Mouse (Mus musculus): ENCODE measurements around the gene Pls1. TPM values are rescaled to one million over a fixed set of nuclear protein-coding genes. Genes with fewer than 3 reads are reported as not detected.

The Pls1 gene
- total and polyA plus RNA-seq, 2 experiments from 2014 or later: 0.11 TPM; not detected in 1

GRCm38 (mm10) chr9:95835741-95836140 is 9.4 kb downstream of the Pls1 start:
- no peaks in the 10 kb centered on the region for H3K36me3 ChIP-seq (replicated peaks; ENCODE audit: control insufficient read depth, insufficient read depth, low read length)
- no peak overlapping the region for H3K27ac ChIP-seq (ENCODE audit: low read depth)
- H3K4me1 ChIP-seq (ENCODE audit: control insufficient read depth, insufficient read depth): no peaks in the 10 kb centered on the region
- no peak overlapping the region for H3K9ac ChIP-seq (replicated peaks; ENCODE audit: low read depth, low read length)
- H3K4me2 ChIP-seq (ENCODE audit: low read depth, low read length): no peak overlapping the region
- ATAC-seq (ENCODE audit: insufficient read depth, low read depth): no peak
- H3K4me3 ChIP-seq (ENCODE audit: low read depth, low read length): no peak overlapping the region
- H3K9me3 ChIP-seq (replicated peaks; ENCODE audit: control insufficient read depth, low read length): no peaks in the 10 kb centered on the region
- TF ChIP-seq CTCF (IDR thresholded peaks at IDR 0.05; ENCODE audit: low read depth) (no peak), EP300 (IDR thresholded peaks at IDR 0.05; ENCODE audit: low read depth) (no peak)
- DNase-seq (ENCODE audit: low spot score): no peak
- 90% methylated on average over 10 of the region's 10 CpGs for WGBS
- H3K27me3 ChIP-seq (ENCODE audit: control insufficient read depth, insufficient read depth, low read length): no peaks in the 10 kb centered on the region

- Histone ChIP-seq H3K27ac (ENCODE audit: low read depth) (no peak overlapping the region), H3K4me3 (ENCODE audit: low read depth, low read length) (no peak overlapping the region), H3K4me1 (ENCODE audit: control insufficient read depth, insufficient read depth) (no peaks in the 10 kb centered on the region), H3K9me3 (replicated peaks; ENCODE audit: control insufficient read depth, low read length) (no peaks in the 10 kb centered on the region), H3K4me2 (ENCODE audit: low read depth, low read length) (no peak overlapping the region), H3K27me3 (ENCODE audit: control insufficient read depth, insufficient read depth, low read length) (no peaks in the 10 kb centered on the region), H3K9ac (replicated peaks; ENCODE audit: low read depth, low read length) (no peak overlapping the region), H3K36me3 (replicated peaks; ENCODE audit: control insufficient read depth, insufficient read depth, low read length) (no peaks in the 10 kb centered on the region)
- ATAC-seq (ENCODE audit: insufficient read depth, low read depth) (no peak), DNase-seq (ENCODE audit: low spot score) (no peak)
- TF ChIP-seq EP300 (IDR thresholded peaks at IDR 0.05; ENCODE audit: low read depth): no peak
- TF ChIP-seq CTCF (IDR thresholded peaks at IDR 0.05; ENCODE audit: low read depth): no peak
- 37% methylated on average over 3 of the region's 3 CpGs for WGBS
Measured at GRCm38 (mm10) chr9:95834799-95835198, 10.3 kb downstream of the Pls1 start.

GRCm38 (mm10) chr9:95832758-95833157 is 12.4 kb downstream of the Pls1 start:
- no peaks in the 10 kb centered on the region for H3K9me3 ChIP-seq (replicated peaks; ENCODE audit: control insufficient read depth, low read length)
- H3K36me3 ChIP-seq (replicated peaks; ENCODE audit: control insufficient read depth, insufficient read depth, low read length): no peaks in the 10 kb centered on the region
- DNase-seq (ENCODE audit: low spot score) (no peak), ATAC-seq (ENCODE audit: insufficient read depth, low read depth) (no peak)
- H3K27me3 ChIP-seq (ENCODE audit: control insufficient read depth, insufficient read depth, low read length): no peaks in the 10 kb centered on the region
- H3K9ac ChIP-seq (replicated peaks; ENCODE audit: low read depth, low read length): no peak overlapping the region
- no peak overlapping the region for H3K4me3 ChIP-seq (ENCODE audit: low read depth, low read length)
- no peaks in the 10 kb centered on the region for H3K4me1 ChIP-seq (ENCODE audit: control insufficient read depth, insufficient read depth)
- no peak overlapping the region for H3K27ac ChIP-seq (ENCODE audit: low read depth)
- TF ChIP-seq EP300 (IDR thresholded peaks at IDR 0.05; ENCODE audit: low read depth): no peak
- no peak for TF ChIP-seq CTCF (IDR thresholded peaks at IDR 0.05; ENCODE audit: low read depth)
- WGBS: 85% methylated on average over 3 of the region's 3 CpGs
- H3K4me2 ChIP-seq (ENCODE audit: low read depth, low read length): no peak overlapping the region

- Histone ChIP-seq H3K36me3 (replicated peaks; ENCODE audit: control insufficient read depth, insufficient read depth, low read length) (no peaks in the 10 kb centered on the region), H3K9me3 (replicated peaks; ENCODE audit: control insufficient read depth, low read length) (no peaks in the 10 kb centered on the region), H3K4me2 (ENCODE audit: low read depth, low read length) (no peak overlapping the region), H3K4me3 (ENCODE audit: low read depth, low read length) (no peak overlapping the region), H3K27ac (ENCODE audit: low read depth) (no peak overlapping the region), H3K9ac (replicated peaks; ENCODE audit: low read depth, low read length) (no peak overlapping the region), H3K27me3 (ENCODE audit: control insufficient read depth, insufficient read depth, low read length) (no peaks in the 10 kb centered on the region), H3K4me1 (ENCODE audit: control insufficient read depth, insufficient read depth) (no peaks in the 10 kb centered on the region)
- TF ChIP-seq EP300 (IDR thresholded peaks at IDR 0.05; ENCODE audit: low read depth) (no peak), CTCF (IDR thresholded peaks at IDR 0.05; ENCODE audit: low read depth) (no peak)
- ATAC-seq (ENCODE audit: insufficient read depth, low read depth) (no peak), DNase-seq (ENCODE audit: low spot score) (no peak)
- 92% methylated on average over 5 of the region's 5 CpGs for WGBS
Measured at GRCm38 (mm10) chr9:95827565-95827964, 17.5 kb downstream of the Pls1 start.

- Histone ChIP-seq H3K27ac (ENCODE audit: low read depth) (no peak overlapping the region), H3K9ac (replicated peaks; ENCODE audit: low read depth, low read length) (no peak overlapping the region), H3K4me2 (ENCODE audit: low read depth, low read length) (no peak overlapping the region), H3K4me3 (ENCODE audit: low read depth, low read length) (no peak overlapping the region), H3K27me3 (ENCODE audit: control insufficient read depth, insufficient read depth, low read length) (no peaks in the 10 kb centered on the region), H3K9me3 (replicated peaks; ENCODE audit: control insufficient read depth, low read length) (no peaks in the 10 kb centered on the region), H3K4me1 (ENCODE audit: control insufficient read depth, insufficient read depth) (no peaks in the 10 kb centered on the region), H3K36me3 (replicated peaks; ENCODE audit: control insufficient read depth, insufficient read depth, low read length) (no peaks in the 10 kb centered on the region)
- TF ChIP-seq CTCF (IDR thresholded peaks at IDR 0.05; ENCODE audit: low read depth): no peak
- TF ChIP-seq EP300 (IDR thresholded peaks at IDR 0.05; ENCODE audit: low read depth): no peak
- DNase-seq (ENCODE audit: low spot score): no peak
- no peak for ATAC-seq (ENCODE audit: insufficient read depth, low read depth)
- WGBS: 61% methylated on average over 7 of the region's 7 CpGs
Measured at GRCm38 (mm10) chr9:95822531-95822930, 22.6 kb downstream of the Pls1 start.

- H3K27ac ChIP-seq (ENCODE audit: low read depth): no peak overlapping the region
- no peak for DNase-seq (ENCODE audit: low spot score)
Measured at GRCm38 (mm10) chr9:95815706-95816105, 29.4 kb downstream of the Pls1 start.

More at GRCm38 (mm10) chr9:95815706-95816105, 29.4 kb downstream of the Pls1 start:
- no peaks in the 10 kb centered on the region for H3K36me3 ChIP-seq (replicated peaks; ENCODE audit: control insufficient read depth, insufficient read depth, low read length)
- no peak for ATAC-seq (ENCODE audit: insufficient read depth, low read depth)
- no peaks in the 10 kb centered on the region for H3K27me3 ChIP-seq (ENCODE audit: control insufficient read depth, insufficient read depth, low read length)
- no peaks in the 10 kb centered on the region for H3K4me1 ChIP-seq (ENCODE audit: control insufficient read depth, insufficient read depth)
- H3K9me3 ChIP-seq (replicated peaks; ENCODE audit: control insufficient read depth, low read length): no peaks in the 10 kb centered on the region
- H3K9ac ChIP-seq (replicated peaks; ENCODE audit: low read depth, low read length): no peak overlapping the region
- no peak overlapping the region for H3K4me2 ChIP-seq (ENCODE audit: low read depth, low read length)
- no peak overlapping the region for H3K4me3 ChIP-seq (ENCODE audit: low read depth, low read length)
- TF ChIP-seq EP300 (IDR thresholded peaks at IDR 0.05; ENCODE audit: low read depth): no peak
- no peak for TF ChIP-seq CTCF (IDR thresholded peaks at IDR 0.05; ENCODE audit: low read depth)
- WGBS: 50% methylated on average over 4 of the region's 4 CpGs
